Mouse (Mus musculus) lung, embryonic 15.5 days (tissue): ENCODE results near the gene Pla2g6. TPM values are rescaled to one million over a fixed set of nuclear protein-coding genes. Genes with fewer than 3 reads are reported as not detected.
A peak's percentile ranks its signal among the peaks of the same experiment; 100 is the strongest.

Experiments used
- ATAC-seq: fragments of 200-750 bp; cut with Nextera tagmentation; 2 replicates; pipeline ENCODE4 v1.8.0; 2017; ENCODE audit warnings: moderate number of reproducible peaks, borderline replicate concordance; ENCODE audit not compliant: low FRiP score, low TSS enrichment; ENCODE audit errors: extremely low read depth
- H3K27ac ChIP-seq: fragments of 300-500 bp; sonication (generic); 2 replicates; pipeline ENCODE4 v1.5.1; 2015; ENCODE audit warnings: moderate library complexity, mild to moderate bottlenecking, inconsistent platforms
- H3K27me3 ChIP-seq: fragments of 300-500 bp; sonication (generic); 2 replicates; pipeline ENCODE4 v1.6.1; 2015; ENCODE audit warnings: inconsistent platforms
- H3K36me3 ChIP-seq: fragments of 300-500 bp; sonication (generic); 2 replicates; pipeline ENCODE4 v1.6.1; 2015; ENCODE audit warnings: inconsistent platforms
- H3K4me1 ChIP-seq: fragments of 300-500 bp; sonication (generic); 2 replicates; pipeline ENCODE4 v1.6.1; 2015; ENCODE audit warnings: inconsistent platforms
- H3K4me2 ChIP-seq: fragments of 300-500 bp; sonication (generic); 2 replicates; pipeline ENCODE4 v1.6.1; 2015; ENCODE audit warnings: inconsistent platforms, mild to moderate bottlenecking, moderate library complexity
- H3K4me3 ChIP-seq: fragments of 300-500 bp; sonication (generic); 2 replicates; pipeline ENCODE4 v1.5.1; 2015; ENCODE audit warnings: mild to moderate bottlenecking, inconsistent platforms
- H3K9ac ChIP-seq: fragments of 300-500 bp; sonication (generic); 2 replicates; pipeline ENCODE4 v1.6.1; 2015; ENCODE audit warnings: inconsistent platforms
- H3K9me3 ChIP-seq: fragments of 300-500 bp; sonication (generic); 2 replicates; pipeline ENCODE4 v1.6.1; 2016; ENCODE audit warnings: inconsistent platforms
- WGBS: fragments of 180-500 bp; shearing (Covaris S2); methylation state at CpG from one replicate; pipeline ENCODE4 v1.1.7; 2015; 5-methylcytosine and 5-hydroxymethylcytosine counted together
- polyA plus RNA-seq: library from polyadenylated mRNA; unstranded; fragments of >200 nt; fragmentation: Nextera tagmentation; extraction: Ambion mirVana; gene quantifications from 2 replicates; pipeline ENCODE4 v1.2.1, GENCODE M21; 2015

Gene Pla2g6
- polyA plus RNA-seq, 1 experiment from 2014 or later, result 20.2 TPM

DNA sequence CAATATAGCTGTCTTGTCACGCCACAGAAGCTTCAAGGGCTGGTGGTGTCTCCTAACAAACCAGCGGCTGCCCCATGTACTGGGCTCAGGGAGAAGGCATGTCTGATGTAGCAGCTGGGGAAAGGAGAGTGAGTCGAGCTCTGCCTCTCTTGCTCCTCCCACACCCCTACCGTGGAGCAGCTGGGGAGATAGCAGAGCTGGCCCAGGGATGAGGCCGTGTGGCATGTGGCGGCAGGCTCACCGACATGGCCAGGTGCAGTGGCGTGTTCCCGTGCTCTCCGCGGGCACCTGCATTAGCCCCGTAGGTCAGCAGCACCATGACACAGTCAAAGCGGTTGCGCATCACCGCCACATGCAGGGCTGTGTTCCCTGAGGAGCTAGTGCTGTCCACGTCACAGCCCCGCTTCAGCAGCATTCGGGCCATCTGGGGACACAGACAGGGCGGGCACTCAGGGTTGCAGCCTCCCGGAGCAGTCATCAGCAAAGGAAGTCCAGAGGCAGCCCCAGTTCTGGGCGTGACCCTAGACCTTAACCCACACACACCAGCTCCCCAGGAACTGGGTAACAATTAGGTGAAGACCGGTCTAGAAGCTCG is 22.1 kb downstream of the Pla2g6 start:
- H3K27me3 ChIP-seq, result no peaks in the 10 kb centered on the region
- no peak overlapping the region for H3K4me2 ChIP-seq
- no peaks in the 10 kb centered on the region for H3K4me1 ChIP-seq
- ATAC-seq, result no peak
- no peaks in the 10 kb centered on the region for H3K9me3 ChIP-seq
- no peak overlapping the region for H3K9ac ChIP-seq
- H3K36me3 ChIP-seq, result peaks cover 13% of the 10 kb centered on the region; the same call in 1 of the 2 replicates
- WGBS, result 77% methylated on average over 23 of the region's 23 CpGs
- H3K4me3 ChIP-seq, result no peak overlapping the region
- H3K27ac ChIP-seq, result no peak overlapping the region

DNA sequence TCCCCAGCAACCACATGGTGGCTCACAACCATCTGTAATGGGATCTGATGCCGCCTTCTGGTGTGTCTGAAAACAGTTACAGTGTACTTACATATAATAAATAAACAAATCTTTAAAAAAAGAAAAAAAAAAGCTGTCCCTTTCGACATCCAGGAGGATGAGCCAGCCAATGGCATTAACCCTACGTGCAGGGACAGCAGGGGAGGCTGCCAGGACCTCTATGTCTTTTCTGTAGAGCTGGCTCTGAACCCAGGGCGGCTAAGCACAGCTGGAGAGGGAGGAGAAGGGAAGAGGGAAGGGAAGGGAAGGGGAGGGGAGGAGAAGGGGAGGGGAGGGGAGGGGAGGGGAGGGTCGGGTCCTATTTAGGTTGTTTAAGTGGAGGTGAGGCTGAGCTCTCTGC is 23.4 kb downstream of the Pla2g6 start:
- Histone ChIP-seq H3K4me2 (no peak overlapping the region), H3K4me3 (no peak overlapping the region), H3K27ac (no peak overlapping the region), H3K9ac (no peak overlapping the region), H3K36me3 (peaks cover 10% of the 10 kb centered on the region; the same call in 1 of the 2 replicates), H3K27me3 (no peaks in the 10 kb centered on the region), H3K4me1 (no peaks in the 10 kb centered on the region), H3K9me3 (no peaks in the 10 kb centered on the region)
- 48% methylated on average over 4 of the region's 5 CpGs for WGBS
- ATAC-seq, result peak; percentile 59; the same call in 1 of the 2 replicates

DNA sequence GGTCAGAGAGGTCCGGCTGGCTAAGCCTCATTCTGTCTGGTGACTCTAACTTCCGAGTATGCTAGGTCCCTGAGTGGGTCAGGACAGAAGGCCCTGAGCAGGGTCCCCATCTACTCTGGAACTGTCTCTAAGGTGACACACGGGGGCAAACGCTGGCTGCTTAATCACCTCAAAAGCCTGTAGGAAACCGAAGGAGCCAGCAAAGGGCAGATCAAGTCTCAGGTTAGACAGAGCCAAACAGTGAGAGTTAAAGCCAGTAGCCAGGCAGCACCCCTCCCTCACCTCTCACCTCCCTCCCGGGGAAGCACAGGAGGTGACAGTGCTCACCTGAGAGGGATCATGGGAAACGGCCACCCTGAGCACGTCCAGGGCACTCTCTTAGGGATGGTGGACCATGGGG is 24.5 kb downstream of the Pla2g6 start:
- Histone ChIP-seq H3K27me3 (no peaks in the 10 kb centered on the region), H3K4me3 (no peak overlapping the region), H3K4me2 (no peak overlapping the region), H3K4me1 (peaks cover 6% of the 10 kb centered on the region; the same call in 1 of the 2 replicates), H3K9ac (no peak overlapping the region), H3K36me3 (peaks cover 9% of the 10 kb centered on the region; the same call in 1 of the 2 replicates), H3K9me3 (no peaks in the 10 kb centered on the region), H3K27ac (no peak overlapping the region)
- WGBS, result 79% methylated on average over 8 of the region's 8 CpGs
- ATAC-seq, result no peak

DNA sequence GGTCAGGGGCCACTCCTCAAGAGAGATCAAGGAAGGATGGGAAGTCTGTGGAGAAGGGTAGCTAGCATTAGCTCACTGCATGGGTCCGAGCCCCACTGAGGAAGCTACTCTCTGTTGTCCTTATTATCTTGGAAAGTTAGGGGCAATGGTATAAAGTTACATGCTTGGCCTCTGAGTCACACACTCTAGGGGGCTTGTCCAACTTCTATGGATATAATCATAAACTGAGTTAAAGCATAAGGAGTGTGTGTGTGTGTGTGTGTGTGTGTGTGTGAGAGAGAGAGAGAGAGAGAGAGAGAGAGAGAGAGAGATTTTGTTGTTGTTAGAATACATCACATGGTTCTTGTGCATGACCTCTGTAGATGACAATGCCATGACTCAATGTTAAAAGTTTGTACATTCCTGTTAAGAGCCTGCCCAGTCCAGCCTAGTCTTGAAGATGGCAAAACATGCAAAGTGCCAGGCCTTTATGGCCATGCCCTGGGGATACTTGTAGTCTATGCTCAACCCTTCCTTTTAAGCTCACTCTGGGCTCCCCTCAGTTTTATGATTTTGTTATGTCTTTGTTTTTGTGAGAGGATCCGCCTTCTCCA is 28.5 kb downstream of the Pla2g6 start:
- Histone ChIP-seq H3K4me3 (no peak overlapping the region), H3K36me3 (peaks cover 5% of the 10 kb centered on the region; the same call in 1 of the 2 replicates), H3K4me2 (no peak overlapping the region), H3K27ac (no peak overlapping the region), H3K9ac (no peak overlapping the region), H3K27me3 (no peaks in the 10 kb centered on the region), H3K9me3 (no peaks in the 10 kb centered on the region), H3K4me1 (peaks cover 13% of the 10 kb centered on the region; the same call in 1 of the 2 replicates)
- no peak for ATAC-seq
- 79% methylated on average over 2 of the region's 2 CpGs for WGBS

DNA sequence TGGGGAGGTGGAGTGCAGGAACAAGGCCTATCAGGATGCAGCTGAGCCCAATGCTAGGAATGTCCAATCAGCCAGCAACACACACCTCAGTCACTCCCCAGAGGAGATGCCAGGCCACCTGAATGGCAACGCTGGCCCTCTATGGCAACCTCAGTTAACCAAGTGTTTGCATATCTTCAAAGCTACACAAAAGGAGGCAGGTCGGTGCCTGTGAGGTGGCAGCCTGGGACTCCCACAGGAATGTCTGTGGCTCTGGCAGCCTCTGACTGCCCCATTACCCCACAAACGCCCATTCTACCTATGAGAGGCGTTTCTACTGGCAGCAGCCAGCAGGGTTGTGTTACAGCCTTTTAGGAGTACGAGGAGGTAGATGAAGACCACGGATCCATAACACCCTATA is 29.6 kb downstream of the Pla2g6 start:
- Histone ChIP-seq H3K4me3 (no peak overlapping the region), H3K9ac (no peak overlapping the region), H3K27me3 (no peaks in the 10 kb centered on the region), H3K4me2 (no peak overlapping the region), H3K9me3 (no peaks in the 10 kb centered on the region), H3K36me3 (peaks cover 5% of the 10 kb centered on the region; the same call in 1 of the 2 replicates), H3K27ac (peak overlapping the region; percentile 37; the same call in 1 of the 2 replicates), H3K4me1 (peaks cover 13% of the 10 kb centered on the region; the same call in 1 of the 2 replicates)
- ATAC-seq, result peak; percentile 51; the same call in 1 of the 2 replicates
- WGBS, result 68% methylated on average over 6 of the region's 6 CpGs

DNA sequence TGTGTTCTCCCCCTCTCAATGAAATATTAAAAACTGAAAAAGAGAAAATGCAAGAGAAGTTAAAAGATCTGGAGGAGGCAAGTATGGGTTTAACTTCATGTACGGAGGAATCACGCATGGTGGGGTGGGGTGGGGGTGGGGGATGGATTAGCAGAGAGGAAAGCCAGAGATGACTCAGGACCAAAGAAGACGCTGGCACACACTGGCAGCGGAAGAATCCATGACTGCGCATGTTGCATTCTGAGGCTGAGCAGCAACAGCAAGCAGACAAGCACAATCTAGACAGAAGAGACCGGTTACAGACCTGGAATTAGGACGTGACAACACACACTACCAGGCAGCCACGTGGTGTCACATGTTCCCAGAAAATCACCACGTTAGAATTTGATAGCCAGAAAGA is 35.4 kb downstream of the Pla2g6 start:
- WGBS, result 88% methylated on average over 9 of the region's 9 CpGs
- peaks cover 3% of the 10 kb centered on the region; the same call in 1 of the 2 replicates for H3K36me3 ChIP-seq
- no peak overlapping the region for H3K4me2 ChIP-seq
- H3K4me3 ChIP-seq, result no peak overlapping the region
- H3K27me3 ChIP-seq, result no peaks in the 10 kb centered on the region
- H3K4me1 ChIP-seq, result no peaks in the 10 kb centered on the region
- H3K9ac ChIP-seq, result no peak overlapping the region
- H3K9me3 ChIP-seq, result no peaks in the 10 kb centered on the region
- ATAC-seq, result no peak
- H3K27ac ChIP-seq, result no peak overlapping the region

DNA sequence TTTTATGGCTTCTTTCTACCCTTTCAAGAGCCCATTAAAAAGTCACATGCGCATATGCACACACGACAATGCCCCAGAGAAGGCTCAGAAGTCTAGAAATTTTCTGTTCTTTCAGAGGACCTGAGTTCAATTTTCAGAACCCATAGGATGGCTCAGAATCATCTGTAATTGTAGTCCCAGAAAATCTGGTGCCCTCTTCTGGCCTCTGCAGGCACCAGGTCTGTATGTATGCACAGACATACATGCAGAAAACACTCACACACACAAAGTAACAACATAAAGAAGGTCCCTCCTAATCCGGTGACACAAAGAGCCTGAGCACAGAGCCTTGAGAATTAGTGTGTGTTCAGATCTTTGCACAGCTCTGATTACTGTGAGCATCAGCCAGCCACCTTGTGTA is 37.9 kb downstream of the Pla2g6 start:
- no peak overlapping the region for H3K4me2 ChIP-seq
- no peaks in the 10 kb centered on the region for H3K36me3 ChIP-seq
- no peak overlapping the region for H3K9ac ChIP-seq
- no peak overlapping the region for H3K27ac ChIP-seq
- WGBS, result 83% methylated on average over 3 of the region's 3 CpGs
- H3K4me1 ChIP-seq, result peaks cover 3% of the 10 kb centered on the region; the same call in 1 of the 2 replicates
- H3K27me3 ChIP-seq, result no peaks in the 10 kb centered on the region
- H3K4me3 ChIP-seq, result no peak overlapping the region
- ATAC-seq, result no peak
- no peaks in the 10 kb centered on the region for H3K9me3 ChIP-seq

DNA sequence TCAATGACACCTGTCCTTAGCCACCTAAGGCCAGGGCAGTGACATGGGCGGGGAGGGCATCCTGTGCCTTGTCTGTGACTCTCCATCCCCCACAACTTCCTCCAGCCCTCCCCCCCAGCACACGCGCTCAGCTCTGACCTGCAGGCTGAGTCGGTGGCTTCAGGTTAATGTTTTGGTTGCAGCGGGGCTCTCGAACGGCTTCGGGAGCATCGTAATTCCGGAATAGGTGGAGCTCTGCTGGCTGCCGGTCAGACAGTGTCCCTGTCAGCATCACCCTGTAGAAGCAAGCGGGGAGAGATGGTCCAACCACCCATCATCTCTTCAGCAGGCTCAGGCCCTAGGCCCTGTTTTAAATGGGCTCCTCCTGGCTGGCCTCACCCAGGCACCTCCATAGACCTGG is 38.7 kb downstream of the Pla2g6 start:
- Histone ChIP-seq H3K27me3 (no peaks in the 10 kb centered on the region), H3K27ac (no peak overlapping the region), H3K36me3 (no peaks in the 10 kb centered on the region), H3K9me3 (no peaks in the 10 kb centered on the region), H3K4me3 (no peak overlapping the region), H3K4me1 (peaks cover 5% of the 10 kb centered on the region; the same call in 1 of the 2 replicates), H3K4me2 (no peak overlapping the region), H3K9ac (no peak overlapping the region)
- ATAC-seq, result no peak
- WGBS, result 82% methylated on average over 12 of the region's 12 CpGs

DNA sequence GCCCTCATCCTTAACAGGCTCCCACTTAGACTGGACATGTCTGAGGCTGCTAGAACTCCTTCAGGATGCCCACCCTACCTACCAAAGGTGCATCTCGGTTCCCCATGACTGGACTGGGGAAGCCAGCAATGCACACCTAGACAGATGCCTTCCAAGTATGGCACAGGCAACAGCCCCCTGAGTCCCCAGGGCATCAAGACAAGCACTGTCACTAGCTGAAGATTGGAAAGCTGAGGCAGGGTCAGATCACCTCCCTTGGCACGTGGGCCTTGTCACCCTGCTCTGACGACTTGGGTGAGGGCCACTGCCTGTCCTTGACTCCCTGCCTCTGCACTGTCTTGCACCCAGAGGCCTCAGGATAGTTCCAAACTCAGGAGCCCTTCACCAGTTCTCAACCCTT is 39.8 kb downstream of the Pla2g6 start:
- Histone ChIP-seq H3K27me3 (no peaks in the 10 kb centered on the region), H3K36me3 (no peaks in the 10 kb centered on the region), H3K4me2 (no peak overlapping the region), H3K27ac (no peak overlapping the region), H3K4me1 (peaks cover 5% of the 10 kb centered on the region; the same call in 1 of the 2 replicates), H3K9me3 (no peaks in the 10 kb centered on the region), H3K4me3 (no peak overlapping the region), H3K9ac (no peak overlapping the region)
- no peak for ATAC-seq
- 75% methylated on average over 3 of the region's 3 CpGs for WGBS

DNA sequence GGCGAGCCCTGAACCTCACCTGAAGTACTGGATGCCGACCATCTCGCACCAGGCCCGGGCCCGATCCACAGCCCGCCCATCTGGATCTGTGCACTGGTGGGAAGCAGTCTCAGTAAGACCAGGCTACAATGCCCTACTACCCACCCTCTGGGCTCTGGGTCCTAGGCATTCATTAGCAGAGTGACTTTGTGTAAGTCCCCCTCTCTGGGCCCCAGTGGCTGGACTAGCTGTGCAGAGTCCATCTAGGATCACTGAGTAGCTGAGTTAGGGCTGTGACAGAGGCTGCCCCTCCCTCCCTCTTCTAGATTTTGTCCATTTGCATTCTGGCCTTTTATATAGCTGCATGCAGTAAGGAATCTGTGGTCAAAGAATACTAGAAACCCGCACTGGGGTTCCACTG is 41.1 kb downstream of the Pla2g6 start:
- Histone ChIP-seq H3K9ac (no peak overlapping the region), H3K4me1 (peaks cover 8% of the 10 kb centered on the region; the same call in 1 of the 2 replicates), H3K27ac (no peak overlapping the region), H3K36me3 (no peaks in the 10 kb centered on the region), H3K27me3 (no peaks in the 10 kb centered on the region), H3K4me3 (no peak overlapping the region), H3K4me2 (no peak overlapping the region), H3K9me3 (no peaks in the 10 kb centered on the region)
- no peak for ATAC-seq
- WGBS, result 92% methylated on average over 7 of the region's 7 CpGs

DNA sequence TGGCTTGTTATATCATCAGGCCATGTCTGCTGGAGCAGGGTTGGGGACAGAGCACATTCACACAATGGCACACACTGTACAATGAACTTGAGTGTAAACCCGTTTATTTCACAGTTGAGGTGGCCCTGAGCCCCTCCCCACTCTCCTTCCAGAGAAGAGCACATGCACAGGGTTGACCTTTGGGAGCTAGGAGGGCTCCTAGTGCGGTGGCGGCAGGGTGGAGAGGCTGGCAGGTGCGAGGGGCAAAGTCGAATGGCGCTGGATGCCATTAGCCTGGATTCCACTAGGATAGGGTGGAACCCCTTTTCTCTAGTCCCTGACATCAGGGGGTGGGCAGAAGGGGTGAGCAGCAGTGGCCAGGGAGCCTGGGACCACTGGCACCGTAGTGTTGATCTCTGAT is 42.0 kb downstream of the Pla2g6 start:
- 74% methylated on average over 7 of the region's 7 CpGs for WGBS
- no peak overlapping the region for H3K27ac ChIP-seq
- no peak overlapping the region for H3K4me3 ChIP-seq
- H3K27me3 ChIP-seq, result no peaks in the 10 kb centered on the region
- H3K4me2 ChIP-seq, result no peak overlapping the region
- ATAC-seq, result no peak
- H3K9ac ChIP-seq, result no peak overlapping the region
- no peaks in the 10 kb centered on the region for H3K36me3 ChIP-seq
- H3K4me1 ChIP-seq, result peaks cover 16% of the 10 kb centered on the region; the same call in 1 of the 2 replicates
- H3K9me3 ChIP-seq, result no peaks in the 10 kb centered on the region

DNA sequence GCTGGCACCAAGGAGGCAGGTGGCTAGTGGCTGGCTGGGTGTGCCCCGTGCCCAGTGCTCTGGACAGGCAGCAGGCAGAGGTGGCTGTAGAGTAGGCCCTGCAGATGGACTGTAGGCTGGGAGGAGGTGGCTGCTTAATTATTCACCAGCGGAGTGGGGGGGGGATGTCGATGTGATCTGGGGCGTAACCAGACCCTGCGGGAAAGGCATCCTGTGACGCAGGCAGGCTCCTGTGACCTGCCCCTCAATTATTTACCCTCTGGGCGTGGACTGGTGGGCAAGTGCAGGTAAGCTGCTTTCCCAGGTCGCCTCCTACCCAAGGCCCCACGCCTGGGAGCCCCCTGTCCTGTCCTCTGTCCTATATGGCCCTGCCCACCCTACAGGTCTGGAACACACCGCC is 42.8 kb downstream of the Pla2g6 start, which contains the start of gene Baiap2l2:
Gene Baiap2l2 (minus strand): TSS at position 139 of the 400 bp plus-strand sequence.
- WGBS, result 52% methylated on average over 10 of the region's 10 CpGs

More for the DNA sequence above, 42.8 kb downstream of the Pla2g6 start, which contains the start of gene Baiap2l2:
- Histone ChIP-seq H3K27ac (no peak within 1 kb of the TSS), H3K9me3 (no peaks in the 10 kb centered on the region), H3K4me1 (peaks cover 16% of the 10 kb centered on the region; the same call in 1 of the 2 replicates), H3K36me3 (no peaks in the 10 kb centered on the region), H3K4me2 (no peak within 1 kb of the TSS), H3K4me3 (no peak within 1 kb of the TSS), H3K27me3 (no peaks in the 10 kb centered on the region), H3K9ac (no peak within 1 kb of the TSS)
- peak; percentile 15; the same call in 1 of the 2 replicates for ATAC-seq
